Mouse (Mus musculus) adrenal gland, postnatal 36 days (tissue): Measurements from ENCODE around the gene Kyat3. TPM values are rescaled to one million over a fixed set of nuclear protein-coding genes. Genes with fewer than 3 reads are reported as not detected.
"Not testable (repeated sequence)": the region's sequence is repeated elsewhere in the genome, so short reads cannot be mapped to it uniquely, and the experiment has no call there.

ENCODE experiments used
- DNase-seq, 2 experiments: peaks; one replicate each; pipeline ENCODE4 v3.0.0; 2021; ENCODE audit warnings: mixed read lengths in 1 of 2
- long read RNA-seq, 2 experiments: library from polyadenylated mRNA; stranded (forward); transcript quantifications; one replicate each; pipeline ENCODE4 v2.0.0; 2021; ENCODE audit warnings: borderline sequencing depth in 2 of 2
- total RNA-seq, 2 experiments: library from RNA; stranded (reverse); gene quantifications; 2 replicates each; pipeline ENCODE4 v1.2.3; 2021

Gene Kyat3
- 10 to 100 TPM; 15.7 to 36.3 TPM for total RNA-seq
- long read RNA-seq, experiment 1, full-length matches to known transcripts, result 31 of 39 reads
- long read RNA-seq, experiment 1, partial matches to known transcripts, result 3 of 39 reads
- long read RNA-seq, experiment 1, other reads (novel, unspliced or antisense), result 5 of 39 reads
- long read RNA-seq, experiment 2, full-length matches to known transcripts, result 5 of 7 reads
- long read RNA-seq, experiment 2, partial matches to known transcripts, result 1 of 7 reads
- long read RNA-seq, experiment 2, other reads (novel, unspliced or antisense), result 1 of 7 reads

GRCm38 (mm10) chr3:142700442-142701322 is at the start of gene Kyat3:
Gene Kyat3 (plus strand): TSS chr3:142701051.
- DNase-seq, result peak; percentile 95 to 96

GRCm38 (mm10) chr3:142664723-142665122 is 36.1 kb upstream of the Kyat3 start:
- no peak for DNase-seq

GRCm38 (mm10) chr3:142674607-142675006 is 26.2 kb upstream of the Kyat3 start:
- no peak for DNase-seq

- DNase-seq, result no peak
These were observed 12.9 kb upstream of the Kyat3 start for GRCm38 (mm10) chr3:142687939-142688338.

GRCm38 (mm10) chr3:142688353-142688752 is 12.5 kb upstream of the Kyat3 start:
- DNase-seq, result no peak

GRCm38 (mm10) chr3:142696517-142696916 is 4.3 kb upstream of the Kyat3 start:
- no peak for DNase-seq

GRCm38 (mm10) chr3:142701407-142701989 is 647 bp downstream of the Kyat3 start:
- no peak for DNase-seq

GRCm38 (mm10) chr3:142706581-142707444 is 6.0 kb downstream of the Kyat3 start:
- no peak for DNase-seq

- DNase-seq, result not testable (repeated sequence)
These were observed 7.5 kb downstream of the Kyat3 start for GRCm38 (mm10) chr3:142708181-142708848.

- peak; percentile 64 to 76 for DNase-seq
These were observed 8.1 kb downstream of the Kyat3 start for GRCm38 (mm10) chr3:142708849-142709419.

- DNase-seq, result peak; percentile 72 to 78
These were observed 9.6 kb downstream of the Kyat3 start for GRCm38 (mm10) chr3:142710360-142711007.

GRCm38 (mm10) chr3:142711372-142711771 is 10.5 kb downstream of the Kyat3 start:
- DNase-seq, result no peak

- DNase-seq, result peak in 1 of 2 experiments; percentile 19
These were observed 11.7 kb downstream of the Kyat3 start for GRCm38 (mm10) chr3:142712401-142713040.

GRCm38 (mm10) chr3:142725481-142725880 is 24.6 kb downstream of the Kyat3 start:
- no peak for DNase-seq

- no peak for DNase-seq
These were observed 25.3 kb downstream of the Kyat3 start for GRCm38 (mm10) chr3:142725969-142726672.

- DNase-seq, result peak; percentile 11 to 34
These were observed 33.4 kb downstream of the Kyat3 start for GRCm38 (mm10) chr3:142734291-142734690.

- DNase-seq, result no peak
These were observed 40.0 kb downstream of the Kyat3 start for GRCm38 (mm10) chr3:142740896-142741295.

- DNase-seq, result peak; percentile 40 to 62
These were observed 43.4 kb downstream of the Kyat3 start for GRCm38 (mm10) chr3:142743973-142744898.
